Mouse (Mus musculus): ENCODE measurements around the gene Stap1.

Gene Stap1

GRCm38 (mm10) chr5:86128749-86129148 lies 57.2 kb downstream of the Stap1 start:
- DNase-seq (ENCODE audit: low spot score), result no peak

DNA sequence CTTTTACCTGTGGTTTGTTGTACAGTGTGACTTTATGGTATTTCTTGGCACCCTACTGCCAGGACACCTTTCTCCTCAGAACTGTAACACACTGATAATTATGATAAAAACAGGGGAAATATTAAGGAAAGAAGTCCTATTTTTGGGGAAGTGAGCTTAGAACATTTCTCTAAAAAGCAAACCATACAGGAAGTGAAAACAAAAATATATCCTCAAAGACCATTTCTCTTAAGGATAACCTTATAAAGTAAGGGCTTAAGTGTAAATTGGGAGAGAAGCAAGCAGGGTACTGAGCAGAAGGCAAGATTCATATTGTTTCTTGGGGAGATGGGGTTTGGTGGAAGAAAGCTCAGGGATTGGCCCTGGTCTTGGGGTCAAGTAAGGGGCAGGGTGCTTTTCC lies 58.3 kb downstream of the Stap1 start:
- no peak for DNase-seq (ENCODE audit: low spot score)

All from c-Kit-positive CD71-positive TER-119-positive erythroid progenitor cells, embryonic 14.5 days (primary cell).